Mouse (Mus musculus) small intestine, adult 2 months (tissue): ENCODE data around the gene Tmem131. TPM values are rescaled to one million over a fixed set of nuclear protein-coding genes. Genes with fewer than 3 reads are reported as not detected.
A peak's percentile ranks its signal among the peaks of the same experiment; 100 is the strongest.

Experiments
- H3K27ac ChIP-seq: fragments of 200-500 bp; 2 replicates; pipeline ENCODE4 v1.5.1; 2012; ENCODE audit warnings: low read depth, low read length, control low read depth, inconsistent platforms; ENCODE audit not compliant: insufficient read depth
- H3K27me3 ChIP-seq: fragments of 200-500 bp; 2 replicates; pipeline ENCODE4 v1.6.1; 2012; ENCODE audit warnings: mild to moderate bottlenecking, moderate library complexity, low read length, inconsistent platforms; ENCODE audit not compliant: control insufficient read depth, insufficient read depth
- H3K36me3 ChIP-seq: fragments of 200-500 bp; 2 replicates; pipeline ENCODE4 v1.6.1; 2012; ENCODE audit warnings: mild to moderate bottlenecking, low read length, control low read depth, inconsistent platforms; ENCODE audit not compliant: control insufficient read depth, insufficient read depth
- H3K4me1 ChIP-seq: fragments of 200-500 bp; 2 replicates; pipeline ENCODE4 v1.6.1; 2012; ENCODE audit warnings: low read length, inconsistent platforms, mixed read lengths; ENCODE audit not compliant: control insufficient read depth, insufficient read depth, insufficient read length
- H3K4me3 ChIP-seq: fragments of 200-500 bp; 2 replicates; pipeline ENCODE4 v1.5.1; 2012; ENCODE audit warnings: low read depth, mild to moderate bottlenecking, control low read depth, inconsistent platforms, low read length, moderate library complexity
- CTCF ChIP-seq: fragments of 200-500 bp; IDR thresholded peaks from 2 replicates; pipeline ENCODE4 v1.5.1; 2012; ENCODE audit warnings: low read depth, mild to moderate bottlenecking, control low read depth, inconsistent platforms, low read length, moderate library complexity, mixed read lengths; ENCODE audit not compliant: insufficient replicate concordance, insufficient read length; ENCODE audit errors: extremely low read depth
- POLR2A ChIP-seq: fragments of 200-500 bp; IDR thresholded peaks from 2 replicates; pipeline ENCODE4 v1.6.1; 2012; ENCODE audit warnings: low read depth, mild to moderate bottlenecking, control low read depth, inconsistent platforms, low read length, moderate library complexity
- WGBS: fragments of 180-500 bp; shearing (Covaris S2); methylation state at CpG from one replicate; pipeline ENCODE4 v1.1.7; 2018; 5-methylcytosine and 5-hydroxymethylcytosine counted together
- polyA plus RNA-seq: library from polyadenylated mRNA; depleted of rRNA; stranded (reverse); fragments of >200 nt; gene quantifications from 2 replicates; pipeline ENCODE4 v1.2.3, GENCODE M21; 2012

The Tmem131 gene
- polyA plus RNA-seq, 1 experiment, result 39.6 TPM

GRCm38 (mm10) chr1:36983754-36984153, 40.3 kb upstream of the Tmem131 start:
- TF ChIP-seq POLR2A (no peak), CTCF (no peak)
- no peak overlapping the region for H3K27ac ChIP-seq
- WGBS, result 39% methylated on average over 4 of the region's 4 CpGs
- H3K27me3 ChIP-seq, result no peaks in the 10 kb centered on the region
- H3K4me1 ChIP-seq, result no peaks in the 10 kb centered on the region
- no peaks in the 10 kb centered on the region for H3K36me3 ChIP-seq
- H3K4me3 ChIP-seq, result no peak overlapping the region

- no peak overlapping the region for H3K27ac ChIP-seq
- WGBS, result 84% methylated on average over 9 of the region's 9 CpGs
These were observed 38.9 kb upstream of the Tmem131 start for GRCm38 (mm10) chr1:36982191-36982961.

GRCm38 (mm10) chr1:36976770-36977169, 33.3 kb upstream of the Tmem131 start:
- H3K36me3 ChIP-seq, result no peaks in the 10 kb centered on the region
- H3K27me3 ChIP-seq, result no peaks in the 10 kb centered on the region
- no peak overlapping the region for H3K27ac ChIP-seq
- no peaks in the 10 kb centered on the region for H3K4me1 ChIP-seq
- WGBS, result 68% methylated on average over 4 of the region's 4 CpGs
- no peak for TF ChIP-seq POLR2A
- no peak for TF ChIP-seq CTCF
- H3K4me3 ChIP-seq, result no peak overlapping the region

More at GRCm38 (mm10) chr1:36982191-36982961, 38.9 kb upstream of the Tmem131 start:
- Histone ChIP-seq H3K4me1 (no peaks in the 10 kb centered on the region), H3K36me3 (no peaks in the 10 kb centered on the region), H3K4me3 (no peak overlapping the region), H3K27me3 (no peaks in the 10 kb centered on the region)
- TF ChIP-seq POLR2A, result no peak
- TF ChIP-seq CTCF, result no peak

DNA sequence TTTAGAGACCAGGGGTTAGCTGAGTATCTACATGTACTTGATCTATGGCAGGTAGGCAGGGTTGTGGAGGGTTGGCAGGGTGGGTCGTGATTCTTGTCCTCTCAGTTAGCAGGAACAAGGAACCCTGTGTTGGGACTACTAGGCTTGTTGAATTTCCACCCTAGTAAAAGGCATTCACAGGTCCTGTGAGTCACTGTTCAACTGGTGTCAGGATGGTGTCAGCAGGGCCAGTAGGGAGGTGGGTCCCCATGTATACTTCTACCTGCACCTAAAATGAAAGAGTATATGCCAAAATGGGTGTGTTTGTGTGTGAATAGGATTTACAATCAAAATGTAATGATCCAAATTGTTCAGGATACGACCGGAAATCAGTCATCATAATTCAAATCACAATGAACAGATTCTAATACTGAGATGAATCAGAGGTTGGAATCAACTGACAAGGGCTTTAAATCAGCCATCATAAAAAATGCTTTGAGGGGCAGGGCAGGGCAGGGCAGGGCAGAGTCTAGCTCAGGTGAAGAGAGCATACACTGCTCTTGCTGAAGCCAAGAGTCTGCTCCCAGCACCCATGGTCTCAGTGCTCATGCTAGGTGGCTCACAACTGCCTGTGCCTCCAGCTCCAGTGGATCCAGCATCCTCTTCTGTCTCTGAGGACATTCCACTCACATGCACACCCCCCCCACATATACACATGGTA, 27.6 kb upstream of the Tmem131 start:
- Histone ChIP-seq H3K27ac (peak overlapping the region; percentile 85), H3K4me1 (peaks cover 8% of the 10 kb centered on the region), H3K27me3 (no peaks in the 10 kb centered on the region), H3K36me3 (no peaks in the 10 kb centered on the region), H3K4me3 (no peak overlapping the region)
- TF ChIP-seq CTCF, result no peak
- TF ChIP-seq POLR2A, result no peak
- 30% methylated on average over 3 of the region's 3 CpGs for WGBS

- Histone ChIP-seq H3K27ac (no peak overlapping the region), H3K4me1 (peaks cover 9% of the 10 kb centered on the region), H3K4me3 (no peak overlapping the region), H3K36me3 (no peaks in the 10 kb centered on the region), H3K27me3 (no peaks in the 10 kb centered on the region)
- WGBS, result 59% methylated on average over 5 of the region's 5 CpGs
- TF ChIP-seq POLR2A (no peak), CTCF (no peak)
These were observed 22.4 kb upstream of the Tmem131 start for GRCm38 (mm10) chr1:36965831-36966230.

DNA sequence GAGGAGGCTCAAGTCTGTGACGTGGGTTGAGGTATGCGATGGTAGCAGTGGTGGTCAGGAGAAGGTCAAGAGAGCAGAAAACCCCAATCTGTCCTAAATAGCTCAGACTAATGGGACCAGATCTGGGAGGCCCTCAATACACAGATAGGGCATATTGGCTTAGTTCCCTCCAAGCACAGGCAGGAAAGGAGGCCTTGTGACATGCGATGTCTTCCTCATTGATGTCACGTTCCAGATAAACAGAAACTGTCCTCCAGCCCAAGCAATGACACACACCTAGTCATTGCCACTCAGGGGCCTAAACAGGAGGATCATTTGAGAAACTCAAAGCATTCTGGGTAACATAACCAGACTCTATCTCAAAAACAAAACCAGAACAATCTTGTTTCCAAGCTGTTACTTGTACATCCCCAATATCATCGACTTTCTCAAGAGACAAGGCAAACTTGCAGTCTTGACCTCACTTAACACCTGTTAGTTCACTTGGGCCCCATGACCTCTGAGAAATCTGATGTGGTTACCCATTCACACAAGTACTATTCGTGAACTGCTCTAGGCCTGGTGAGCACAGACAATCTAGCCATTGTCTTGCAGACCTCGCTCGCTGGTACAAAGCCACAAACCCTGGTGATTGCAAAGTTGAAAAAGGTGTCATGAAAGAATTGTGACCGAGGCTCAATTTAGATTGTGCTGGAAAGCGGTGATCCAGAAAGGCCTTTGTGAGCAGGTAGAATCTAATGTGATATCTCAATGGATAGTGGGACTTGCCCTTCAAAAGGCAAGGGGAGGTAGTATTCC, 19.1 kb upstream of the Tmem131 start:
- no peak overlapping the region for H3K4me3 ChIP-seq
- H3K36me3 ChIP-seq, result no peaks in the 10 kb centered on the region
- peaks cover 2% of the 10 kb centered on the region; the same call in 1 of the 2 replicates for H3K4me1 ChIP-seq
- 80% methylated on average over 10 of the region's 10 CpGs for WGBS
- no peak overlapping the region for H3K27ac ChIP-seq
- no peaks in the 10 kb centered on the region for H3K27me3 ChIP-seq
- TF ChIP-seq POLR2A (no peak), CTCF (no peak)
